Comparison of ENCODE assay signal across 8 mouse cellular contexts in genomic region chr5:136171363-136172341, GRCm38 (mm10). TPM values are rescaled to one million over a fixed set of nuclear protein-coding genes. Genes with fewer than 3 reads are reported as not detected.
A peak's percentile ranks its signal among the peaks of the same experiment; 100 is the strongest.
DNase-seq lines count a peak whose midpoint lies in the region; ATAC-seq and TF ChIP-seq lines count a peak whose summit lies in the region.

No protein-coding gene starts in this region.

- no peaks in the 10 kb centered on the region; the same call in 1 of the 2 replicates for H3K9me3 ChIP-seq in hindbrain, embryonic 16.5 days (ENCODE audit: control insufficient read depth, low read length)

- peak overlapping the region; percentile 70 for H3K4me3 ChIP-seq in hindbrain, embryonic 16.5 days (ENCODE audit: low read length)
- peak overlapping the region; percentile 47 for H3K4me3 ChIP-seq in lung, adult 2 months (replicated peaks; ENCODE audit: extremely low read depth, low read depth, low read length)
- H3K4me3 ChIP-seq in olfactory bulb, adult 2 months (ENCODE audit: insufficient read depth, low read depth, low read length): peak overlapping the region; percentile 80; the same call in 1 of the 2 replicates

- H3K36me3 ChIP-seq in hindbrain, embryonic 16.5 days (ENCODE audit: control insufficient read depth, insufficient read depth, low read length): peaks cover 3% of the 10 kb centered on the region; the same call in 1 of the 2 replicates

- WGBS in hindbrain, embryonic 16.5 days: 34% methylated on average over 17 of the region's 17 CpGs
- WGBS in lung, adult 2 months: 15% methylated on average over 17 of the region's 17 CpGs
- WGBS in olfactory bulb, adult 2 months: 20% methylated on average over 17 of the region's 17 CpGs

- DNase-seq in adrenal gland, postnatal 14 days: peak; percentile 11
- no peak for DNase-seq in adrenal gland, postnatal 4 days (ENCODE audit: low spot score in 2 of 2)
- DNase-seq in urinary bladder, postnatal 25 days (ENCODE audit: low spot score): peak; percentile 18
- no peak for DNase-seq in urinary bladder, adult 2 months (ENCODE audit: low spot score)
- DNase-seq in lung, adult 2 months: peak; percentile 45
- DNase-seq in right cerebral cortex, postnatal 4 days: no peak

- peak; percentile 30; the same call in 1 of the 2 replicates for TF ChIP-seq POLR2A in lung, adult 2 months (IDR thresholded peaks at IDR 0.05; ENCODE audit: borderline replicate concordance, extremely low read depth, low read depth, low read length)
- no peak for TF ChIP-seq POLR2A in olfactory bulb, adult 2 months (IDR thresholded peaks at IDR 0.05; ENCODE audit: insufficient read depth, low read depth, low read length)

- no peak for TF ChIP-seq CTCF in lung, adult 2 months (IDR thresholded peaks at IDR 0.05; ENCODE audit: insufficient read depth, low read length)
- no peak for TF ChIP-seq CTCF in olfactory bulb, adult 2 months (IDR thresholded peaks at IDR 0.05; ENCODE audit: insufficient read depth, low read depth, low read length)

- no peaks in the 10 kb centered on the region for H3K27me3 ChIP-seq in hindbrain, embryonic 16.5 days (replicated peaks; ENCODE audit: control insufficient read depth, insufficient read depth, low read length)

- peak overlapping the region; percentile 87 for H3K27ac ChIP-seq in hindbrain, embryonic 16.5 days (ENCODE audit: low read depth, low read length)
- H3K27ac ChIP-seq in olfactory bulb, adult 2 months (ENCODE audit: insufficient read depth, low read depth, low read length): peak overlapping the region; percentile 83; the same call in 1 of the 2 replicates

- peak overlapping the region; percentile 90 for H3K4me2 ChIP-seq in hindbrain, embryonic 16.5 days (ENCODE audit: low read length)

- H3K9ac ChIP-seq in hindbrain, embryonic 16.5 days (ENCODE audit: low read depth, low read length): peak overlapping the region; percentile 83; the same call in 1 of the 2 replicates

- peaks cover 24% of the 10 kb centered on the region for H3K4me1 ChIP-seq in hindbrain, embryonic 16.5 days (ENCODE audit: control insufficient read depth, insufficient read depth, low read depth, low read length)
- peaks cover 20% of the 10 kb centered on the region for H3K4me1 ChIP-seq in lung, adult 2 months (ENCODE audit: control insufficient read depth, insufficient read depth, low read length)
- H3K4me1 ChIP-seq in olfactory bulb, adult 2 months (ENCODE audit: control insufficient read depth, insufficient read depth, low read length): peaks cover 26% of the 10 kb centered on the region

- ATAC-seq in hindbrain, embryonic 16.5 days: no peak

RNA-seq across cellular contexts. Expression of gene Orai2, which starts 1.1 kb away (rescaled TPM):
- total RNA-seq in adrenal gland, postnatal 14 days (2021): 2.6 and 12.4 TPM in 2 replicates
- total RNA-seq in adrenal gland, postnatal 4 days (2021): 1 to 10 TPM; 6.5 to 7.3 TPM
- 9.8 and 10.8 TPM in 2 replicates for polyA plus RNA-seq in urinary bladder, adult 2 months (2012; rRNA removed)
- polyA plus RNA-seq in hindbrain, embryonic 16.5 days (2015; fragmentation: Nextera tagmentation; extraction: Ambion mirVana): 50.1 and 51.0 TPM in 2 replicates
- 39.2 and 51.0 TPM in 2 replicates for polyA plus RNA-seq in lung, adult 2 months (2012; rRNA removed)
- not detected in 2 replicates for polyA plus RNA-seq in olfactory bulb, adult 2 months (2012; ENCODE audit: insufficient read depth, insufficient read length, low replicate concordance, missing spikeins)

RNA-seq across cellular contexts. Expression of gene Prkrip1, which starts 27.1 kb away (rescaled TPM):
- total RNA-seq in adrenal gland, postnatal 14 days (2021): 31.8 and 36.4 TPM in 2 replicates
- total RNA-seq in adrenal gland, postnatal 4 days (2021): 10 to 100 TPM; 35.4 to 36.7 TPM
- polyA plus RNA-seq in urinary bladder, adult 2 months (2012; rRNA removed): 20.8 and 23.3 TPM in 2 replicates
- polyA plus RNA-seq in hindbrain, embryonic 16.5 days (2015; fragmentation: Nextera tagmentation; extraction: Ambion mirVana): 63.1 and 67.2 TPM in 2 replicates
- polyA plus RNA-seq in lung, adult 2 months (2012; rRNA removed): 8.9 and 11.0 TPM in 2 replicates
- polyA plus RNA-seq in olfactory bulb, adult 2 months (2012; ENCODE audit: insufficient read depth, insufficient read length, low replicate concordance, missing spikeins): not detected in 2 replicates

RNA-seq across cellular contexts. Expression of gene Alkbh4, which starts 35.7 kb away (rescaled TPM):
- total RNA-seq in adrenal gland, postnatal 14 days (2021): 7.2 and 9.8 TPM in 2 replicates
- 10 to 100 TPM; 10.2 to 11.5 TPM for total RNA-seq in adrenal gland, postnatal 4 days (2021)
- polyA plus RNA-seq in urinary bladder, adult 2 months (2012; rRNA removed): 11.2 and 11.3 TPM in 2 replicates
- polyA plus RNA-seq in hindbrain, embryonic 16.5 days (2015; fragmentation: Nextera tagmentation; extraction: Ambion mirVana): 20.4 and 22.7 TPM in 2 replicates
- 15.1 TPM in 2 replicates for polyA plus RNA-seq in lung, adult 2 months (2012; rRNA removed)
- not detected in 2 replicates for polyA plus RNA-seq in olfactory bulb, adult 2 months (2012; ENCODE audit: insufficient read depth, insufficient read length, low replicate concordance, missing spikeins)

RNA-seq across cellular contexts. Expression of gene Lrwd1, which starts 35.8 kb away (rescaled TPM):
- total RNA-seq in adrenal gland, postnatal 14 days (2021): 11.2 and 15.5 TPM in 2 replicates
- 10 to 100 TPM; 17.6 to 21.0 TPM for total RNA-seq in adrenal gland, postnatal 4 days (2021)
- 20.5 and 22.6 TPM in 2 replicates for polyA plus RNA-seq in urinary bladder, adult 2 months (2012; rRNA removed)
- polyA plus RNA-seq in hindbrain, embryonic 16.5 days (2015; fragmentation: Nextera tagmentation; extraction: Ambion mirVana): 25.2 and 26.3 TPM in 2 replicates
- polyA plus RNA-seq in lung, adult 2 months (2012; rRNA removed): 32.3 and 35.4 TPM in 2 replicates
- not detected in 2 replicates for polyA plus RNA-seq in olfactory bulb, adult 2 months (2012; ENCODE audit: insufficient read depth, insufficient read length, low replicate concordance, missing spikeins)

RNA-seq across cellular contexts. Expression of gene Polr2j, which starts 55.2 kb away (rescaled TPM):
- 82.7 and 86.4 TPM in 2 replicates for total RNA-seq in adrenal gland, postnatal 14 days (2021)
- 10 to 100 TPM; 94.6 to 96.8 TPM for total RNA-seq in adrenal gland, postnatal 4 days (2021)
- polyA plus RNA-seq in urinary bladder, adult 2 months (2012; rRNA removed): 104 and 141 TPM in 2 replicates
- polyA plus RNA-seq in hindbrain, embryonic 16.5 days (2015; fragmentation: Nextera tagmentation; extraction: Ambion mirVana): 198 and 210 TPM in 2 replicates
- 35.0 and 37.1 TPM in 2 replicates for polyA plus RNA-seq in lung, adult 2 months (2012; rRNA removed)
- polyA plus RNA-seq in olfactory bulb, adult 2 months (2012; ENCODE audit: insufficient read depth, insufficient read length, low replicate concordance, missing spikeins): not detected in 2 replicates

Comparison
In these comparisons a context has a peak if more than half of its experiments do, and no peak if none do; other contexts are left out.
1. DNase-seq: peak in adrenal gland, postnatal 14 days (single experiment), urinary bladder, postnatal 25 days (single experiment) and lung, adult 2 months (single experiment); none in adrenal gland, postnatal 4 days (0 of 2), urinary bladder, adult 2 months (single experiment) and right cerebral cortex, postnatal 4 days (single experiment).
2. RNA of gene Alkbh4, which starts 35.7 kb away (polyA plus RNA-seq): 20.4 to 22.7 TPM in hindbrain, embryonic 16.5 days, 15.1 TPM in lung, adult 2 months and 11.2 to 11.3 TPM in urinary bladder, adult 2 months; not detected in olfactory bulb, adult 2 months; every median in the first group is over 10 times any median in the second.
3. Peak in every context shown above with its lines, with median percentiles within 50 percentile points of each other: H3K4me3 ChIP-seq.